Mouse (Mus musculus): ENCODE data around the gene Baz2a. TPM values are rescaled to one million over a fixed set of nuclear protein-coding genes. Genes with fewer than 3 reads are reported as not detected.

Baz2a gene
- polyA plus RNA-seq, 1 experiment from 2014 or later: 8.1 TPM

- Histone ChIP-seq H3K4me2 (replicated peaks; ENCODE audit: low read depth) (peak overlapping the region; percentile 89), H3K9ac (ENCODE audit: low read depth, low read length) (peak overlapping the region; percentile 75), H3K4me1 (replicated peaks; ENCODE audit: control insufficient read depth, insufficient read depth, low read length) (peaks cover 5% of the 10 kb centered on the region; the same call in 1 of the 2 replicates), H3K27ac (ENCODE audit: low read depth, low read length) (peak overlapping the region; percentile 94), H3K36me3 (ENCODE audit: control insufficient read depth, insufficient read depth) (peaks cover 23% of the 10 kb centered on the region), H3K9me3 (ENCODE audit: control insufficient read depth) (no peaks in the 10 kb centered on the region), H3K27me3 (replicated peaks; ENCODE audit: control insufficient read depth, insufficient read depth, low read length) (no peaks in the 10 kb centered on the region), H3K4me3 (ENCODE audit: low read depth, low read length) (peak overlapping the region; percentile 88)
- ATAC-seq: peak; percentile 64
- TF ChIP-seq CTCF (IDR thresholded peaks at IDR 0.05; ENCODE audit: low read depth): peak; percentile 73
- under 1% methylated on average over 64 of the region's 88 CpGs for WGBS
Observed at GRCm38 (mm10) chr10:128092506-128093495, 1.4 kb downstream of the Baz2a start.

- Histone ChIP-seq H3K4me3 (ENCODE audit: low read depth, low read length) (peak overlapping the region; percentile 88), H3K27ac (ENCODE audit: low read depth, low read length) (peak overlapping the region; percentile 94), H3K9me3 (ENCODE audit: control insufficient read depth) (no peaks in the 10 kb centered on the region), H3K4me1 (replicated peaks; ENCODE audit: control insufficient read depth, insufficient read depth, low read length) (peaks cover 11% of the 10 kb centered on the region; the same call in 1 of the 2 replicates), H3K27me3 (replicated peaks; ENCODE audit: control insufficient read depth, insufficient read depth, low read length) (no peaks in the 10 kb centered on the region), H3K36me3 (ENCODE audit: control insufficient read depth, insufficient read depth) (peaks cover 14% of the 10 kb centered on the region), H3K9ac (ENCODE audit: low read depth, low read length) (peak overlapping the region; percentile 75), H3K4me2 (replicated peaks; ENCODE audit: low read depth) (peak overlapping the region; percentile 89)
- no peak for ATAC-seq
- WGBS: 24% methylated on average over 13 of the region's 13 CpGs
- TF ChIP-seq CTCF (IDR thresholded peaks at IDR 0.05; ENCODE audit: low read depth): no peak
Observed at GRCm38 (mm10) chr10:128093496-128094294, 2.3 kb downstream of the Baz2a start.

- TF ChIP-seq CTCF (IDR thresholded peaks at IDR 0.05; ENCODE audit: low read depth): no peak
- H3K9ac ChIP-seq (ENCODE audit: low read depth, low read length): peak overlapping the region; percentile 12; the same call in 1 of the 2 replicates
- no peaks in the 10 kb centered on the region for H3K9me3 ChIP-seq (ENCODE audit: control insufficient read depth)
- peak overlapping the region; percentile 89 for H3K4me2 ChIP-seq (replicated peaks; ENCODE audit: low read depth)
- peak; percentile 52 for ATAC-seq
- WGBS: 14% methylated on average over 19 of the region's 19 CpGs
- H3K36me3 ChIP-seq (ENCODE audit: control insufficient read depth, insufficient read depth): peaks cover 6% of the 10 kb centered on the region
- no peaks in the 10 kb centered on the region for H3K27me3 ChIP-seq (replicated peaks; ENCODE audit: control insufficient read depth, insufficient read depth, low read length)
- peaks cover 11% of the 10 kb centered on the region; the same call in 1 of the 2 replicates for H3K4me1 ChIP-seq (replicated peaks; ENCODE audit: control insufficient read depth, insufficient read depth, low read length)
- H3K27ac ChIP-seq (ENCODE audit: low read depth, low read length): peak overlapping the region; percentile 94
- H3K4me3 ChIP-seq (ENCODE audit: low read depth, low read length): peak overlapping the region; percentile 88
Observed at GRCm38 (mm10) chr10:128094340-128094968, 3.1 kb downstream of the Baz2a start.

GRCm38 (mm10) chr10:128095003-128095636, 3.7 kb downstream of the Baz2a start:
- peak overlapping the region; percentile 94 for H3K27ac ChIP-seq (ENCODE audit: low read depth, low read length)
- 27% methylated on average over 9 of the region's 9 CpGs for WGBS
- no peaks in the 10 kb centered on the region for H3K27me3 ChIP-seq (replicated peaks; ENCODE audit: control insufficient read depth, insufficient read depth, low read length)
- no peaks in the 10 kb centered on the region for H3K9me3 ChIP-seq (ENCODE audit: control insufficient read depth)
- no peak for ATAC-seq
- H3K4me2 ChIP-seq (replicated peaks; ENCODE audit: low read depth): peak overlapping the region; percentile 89
- TF ChIP-seq CTCF (IDR thresholded peaks at IDR 0.05; ENCODE audit: low read depth): no peak
- H3K4me1 ChIP-seq (replicated peaks; ENCODE audit: control insufficient read depth, insufficient read depth, low read length): peaks cover 11% of the 10 kb centered on the region; the same call in 1 of the 2 replicates
- no peaks in the 10 kb centered on the region for H3K36me3 ChIP-seq (ENCODE audit: control insufficient read depth, insufficient read depth)
- peak overlapping the region; percentile 12; the same call in 1 of the 2 replicates for H3K9ac ChIP-seq (ENCODE audit: low read depth, low read length)
- peak overlapping the region; percentile 88 for H3K4me3 ChIP-seq (ENCODE audit: low read depth, low read length)

- no peak for TF ChIP-seq CTCF (IDR thresholded peaks at IDR 0.05; ENCODE audit: low read depth)
- Histone ChIP-seq H3K27me3 (replicated peaks; ENCODE audit: control insufficient read depth, insufficient read depth, low read length) (no peaks in the 10 kb centered on the region), H3K36me3 (ENCODE audit: control insufficient read depth, insufficient read depth) (no peaks in the 10 kb centered on the region), H3K9me3 (ENCODE audit: control insufficient read depth) (no peaks in the 10 kb centered on the region), H3K4me3 (ENCODE audit: low read depth, low read length) (peak overlapping the region; percentile 83), H3K9ac (ENCODE audit: low read depth, low read length) (no peak overlapping the region), H3K27ac (ENCODE audit: low read depth, low read length) (no peak overlapping the region), H3K4me2 (replicated peaks; ENCODE audit: low read depth) (peak overlapping the region; percentile 81; the same call in 1 of the 2 replicates), H3K4me1 (replicated peaks; ENCODE audit: control insufficient read depth, insufficient read depth, low read length) (peaks cover 6% of the 10 kb centered on the region; the same call in 1 of the 2 replicates)
- ATAC-seq: no peak
- 26% methylated on average over 4 of the region's 4 CpGs for WGBS
Observed at GRCm38 (mm10) chr10:128096313-128096692, 4.9 kb downstream of the Baz2a start.

Data from intestine, postnatal 0 days (tissue).